Mouse (Mus musculus) midbrain, embryonic 15.5 days (tissue): ENCODE results near the gene BC052040. TPM values are rescaled to one million over a fixed set of nuclear protein-coding genes. Genes with fewer than 3 reads are reported as not detected.
A peak's percentile ranks its signal among the peaks of the same experiment; 100 is the strongest.

Experiments
- ATAC-seq: fragments of 200-750 bp; cut with Nextera tagmentation; replicated peaks from 2 replicates; pipeline ENCODE4 v1.8.0; 2017; ENCODE audit warnings: moderate TSS enrichment
- H3K27ac ChIP-seq: fragments of 300-500 bp; sonication (generic); 2 replicates; pipeline ENCODE4 v1.5.1; 2015; ENCODE audit warnings: mild to moderate bottlenecking, inconsistent platforms
- H3K27me3 ChIP-seq: fragments of 300-500 bp; sonication (generic); replicated peaks from 2 replicates; pipeline ENCODE4 v1.6.1; 2015; ENCODE audit warnings: inconsistent platforms
- H3K36me3 ChIP-seq: fragments of 300-500 bp; sonication (generic); replicated peaks from 2 replicates; pipeline ENCODE4 v1.6.1; 2015; ENCODE audit warnings: inconsistent platforms
- H3K4me1 ChIP-seq: fragments of 300-500 bp; sonication (generic); 2 replicates; pipeline ENCODE4 v1.6.1; 2015; ENCODE audit warnings: inconsistent platforms
- H3K4me2 ChIP-seq: fragments of 300-500 bp; sonication (generic); 2 replicates; pipeline ENCODE4 v1.6.1; 2015; ENCODE audit warnings: inconsistent platforms, mild to moderate bottlenecking, moderate library complexity
- H3K4me3 ChIP-seq: fragments of 300-500 bp; sonication (generic); 2 replicates; pipeline ENCODE4 v1.5.1; 2015; ENCODE audit warnings: mild to moderate bottlenecking, inconsistent platforms
- H3K9ac ChIP-seq: fragments of 300-500 bp; sonication (generic); 2 replicates; pipeline ENCODE4 v1.6.1; 2015; ENCODE audit warnings: mild to moderate bottlenecking, inconsistent platforms
- H3K9me3 ChIP-seq: fragments of 300-500 bp; sonication (generic); 2 replicates; pipeline ENCODE4 v1.6.1; 2016; ENCODE audit warnings: inconsistent platforms
- WGBS: fragments of 180-500 bp; shearing (Covaris S2); methylation state at CpG from one replicate; pipeline ENCODE4 v1.1.7; 2015; ENCODE audit warnings: mixed read lengths; 5-methylcytosine and 5-hydroxymethylcytosine counted together
- microRNA counts: library from miRNA; unstranded; fragments of <30 nt; microRNA quantifications from one replicate; lab custom pipeline; 2016
- microRNA-seq: library from miRNA; unstranded; fragments of <30 nt; microRNA quantifications from one replicate; pipeline ENCODE4, GENCODE M21; 2016
- polyA plus RNA-seq: library from polyadenylated mRNA; unstranded; fragments of >200 nt; fragmentation: Nextera tagmentation; extraction: Ambion mirVana; gene quantifications from 2 replicates; pipeline ENCODE4 v1.2.1, GENCODE M21; 2015

BC052040 gene
- polyA plus RNA-seq, 1 experiment from 2014 or later, result 19.6 TPM

DNA sequence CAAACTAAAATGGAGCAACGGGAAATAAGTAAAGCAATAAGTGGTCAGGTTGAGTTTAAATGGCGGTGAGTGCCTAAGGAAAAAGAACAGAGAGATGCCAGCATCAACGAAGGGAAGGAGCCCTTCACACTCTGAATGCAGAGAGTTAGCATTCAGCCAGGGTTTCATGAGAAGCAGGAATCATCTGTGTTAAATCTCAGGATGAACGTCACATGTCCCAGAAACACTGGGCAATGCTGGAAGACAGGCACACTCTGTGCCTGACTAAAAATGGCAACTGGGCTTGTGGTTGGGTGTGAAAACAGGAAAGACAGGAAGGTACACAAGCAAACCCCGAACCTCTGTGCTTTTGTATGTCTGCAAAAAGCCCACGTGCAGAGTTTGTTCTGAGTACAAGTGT is 217.3 kb downstream of the BC052040 start:
- no peak overlapping the region for H3K4me2 ChIP-seq
- no peak overlapping the region for H3K27ac ChIP-seq
- H3K9ac ChIP-seq, result no peak overlapping the region
- H3K4me3 ChIP-seq, result no peak overlapping the region
- ATAC-seq, result no peak
- no peaks in the 10 kb centered on the region for H3K27me3 ChIP-seq
- no peaks in the 10 kb centered on the region for H3K9me3 ChIP-seq
- 88% methylated on average over 6 of the region's 6 CpGs for WGBS
- H3K4me1 ChIP-seq, result no peaks in the 10 kb centered on the region
- no peaks in the 10 kb centered on the region for H3K36me3 ChIP-seq

DNA sequence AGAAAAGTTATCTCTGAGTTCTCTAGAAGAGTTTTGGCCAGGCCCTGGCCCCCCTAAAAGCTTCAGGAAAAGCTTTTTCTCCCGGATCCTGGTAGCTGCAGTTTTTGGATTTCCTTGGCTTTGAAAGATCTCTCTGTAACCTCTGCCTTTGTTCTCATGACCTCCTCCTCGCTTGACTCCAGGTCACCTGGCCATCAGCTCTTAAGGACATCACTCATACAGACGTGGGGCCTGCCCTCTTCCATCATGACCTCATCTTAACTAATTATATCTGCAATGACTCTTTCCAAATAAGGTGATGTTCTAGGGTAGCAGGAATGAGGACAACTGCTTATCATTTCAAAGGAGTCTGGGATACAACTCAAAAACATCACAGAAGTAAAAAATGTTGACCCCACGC is 226.9 kb downstream of the BC052040 start:
- no peak overlapping the region for H3K9ac ChIP-seq
- no peak overlapping the region for H3K27ac ChIP-seq
- WGBS, result 66% methylated on average over 4 of the region's 4 CpGs
- H3K9me3 ChIP-seq, result no peaks in the 10 kb centered on the region
- H3K4me1 ChIP-seq, result no peaks in the 10 kb centered on the region
- H3K4me2 ChIP-seq, result no peak overlapping the region
- H3K27me3 ChIP-seq, result no peaks in the 10 kb centered on the region
- no peaks in the 10 kb centered on the region for H3K36me3 ChIP-seq
- no peak overlapping the region for H3K4me3 ChIP-seq
- no peak for ATAC-seq

DNA sequence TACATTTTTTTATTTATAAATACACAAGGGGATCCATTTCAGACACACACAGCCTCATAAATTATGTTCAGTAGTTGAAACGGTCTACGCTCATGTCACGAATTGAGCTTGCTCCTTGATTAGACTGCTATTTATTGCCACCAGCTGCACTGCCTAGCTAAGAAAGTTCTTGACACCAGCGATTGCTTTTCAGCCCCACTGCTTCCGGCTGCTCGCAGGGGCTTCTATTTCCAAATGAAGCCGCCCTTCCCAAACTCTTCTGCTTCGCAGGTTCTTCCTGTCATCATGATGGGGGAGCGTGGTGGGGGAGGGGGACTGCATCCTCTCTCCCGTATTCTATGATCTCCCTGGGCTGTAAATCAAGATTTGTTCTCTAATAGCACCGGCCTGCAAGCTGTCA is 231.8 kb downstream of the BC052040 start:
- no peaks in the 10 kb centered on the region for H3K4me1 ChIP-seq
- WGBS, result 56% methylated on average over 11 of the region's 11 CpGs
- no peak overlapping the region for H3K4me3 ChIP-seq
- H3K27me3 ChIP-seq, result no peaks in the 10 kb centered on the region
- no peak overlapping the region for H3K27ac ChIP-seq
- H3K9ac ChIP-seq, result no peak overlapping the region
- H3K9me3 ChIP-seq, result no peaks in the 10 kb centered on the region
- no peak for ATAC-seq
- H3K4me2 ChIP-seq, result no peak overlapping the region
- no peaks in the 10 kb centered on the region for H3K36me3 ChIP-seq

DNA sequence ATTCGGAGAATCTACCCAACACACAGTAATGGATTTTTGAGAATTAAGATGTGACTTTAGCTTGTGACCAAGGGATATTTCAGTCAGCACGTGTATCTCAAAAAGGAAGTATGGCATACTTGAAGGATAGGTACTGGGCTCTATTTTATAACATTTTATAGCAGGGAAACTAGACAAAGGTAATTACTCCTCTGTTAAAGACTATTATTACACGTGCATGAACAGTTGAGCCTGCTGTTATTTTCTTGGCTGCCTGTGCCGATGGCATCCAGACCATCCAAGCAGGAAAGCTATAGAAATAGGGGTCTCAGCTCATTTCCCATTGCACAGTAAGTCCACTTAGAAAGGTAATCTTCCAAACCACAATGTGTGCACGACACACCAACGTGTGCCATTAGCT is 232.2 kb downstream of the BC052040 start:
- no peak overlapping the region for H3K4me2 ChIP-seq
- ATAC-seq, result no peak
- no peaks in the 10 kb centered on the region for H3K4me1 ChIP-seq
- 65% methylated on average over 6 of the region's 6 CpGs for WGBS
- H3K9me3 ChIP-seq, result no peaks in the 10 kb centered on the region
- H3K36me3 ChIP-seq, result no peaks in the 10 kb centered on the region
- no peaks in the 10 kb centered on the region for H3K27me3 ChIP-seq
- no peak overlapping the region for H3K9ac ChIP-seq
- H3K27ac ChIP-seq, result no peak overlapping the region
- H3K4me3 ChIP-seq, result no peak overlapping the region

DNA sequence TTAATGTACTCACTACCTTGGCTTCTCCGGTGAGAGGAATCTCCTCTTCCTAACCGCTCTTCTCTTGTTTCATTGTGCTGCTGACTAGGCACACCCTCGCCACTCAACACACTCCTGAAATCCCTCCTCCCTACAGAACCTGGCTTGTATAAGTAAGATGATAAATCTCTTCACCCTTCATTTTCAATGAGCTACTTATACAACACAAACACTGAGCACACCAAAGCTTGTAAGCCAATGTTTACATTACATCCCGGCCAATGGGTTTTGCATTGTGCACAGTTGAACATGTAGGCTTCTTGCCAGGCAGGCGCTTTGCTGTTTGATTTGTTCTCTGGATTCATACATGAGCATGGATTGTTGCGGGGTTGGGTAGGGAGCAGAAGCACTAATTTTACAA is 236.4 kb downstream of the BC052040 start:
- H3K4me3 ChIP-seq, result no peak overlapping the region
- H3K4me1 ChIP-seq, result no peaks in the 10 kb centered on the region
- H3K27ac ChIP-seq, result no peak overlapping the region
- H3K9me3 ChIP-seq, result no peaks in the 10 kb centered on the region
- no peaks in the 10 kb centered on the region for H3K36me3 ChIP-seq
- 85% methylated on average over 6 of the region's 6 CpGs for WGBS
- no peak for ATAC-seq
- no peak overlapping the region for H3K9ac ChIP-seq
- no peaks in the 10 kb centered on the region for H3K27me3 ChIP-seq
- no peak overlapping the region for H3K4me2 ChIP-seq

DNA sequence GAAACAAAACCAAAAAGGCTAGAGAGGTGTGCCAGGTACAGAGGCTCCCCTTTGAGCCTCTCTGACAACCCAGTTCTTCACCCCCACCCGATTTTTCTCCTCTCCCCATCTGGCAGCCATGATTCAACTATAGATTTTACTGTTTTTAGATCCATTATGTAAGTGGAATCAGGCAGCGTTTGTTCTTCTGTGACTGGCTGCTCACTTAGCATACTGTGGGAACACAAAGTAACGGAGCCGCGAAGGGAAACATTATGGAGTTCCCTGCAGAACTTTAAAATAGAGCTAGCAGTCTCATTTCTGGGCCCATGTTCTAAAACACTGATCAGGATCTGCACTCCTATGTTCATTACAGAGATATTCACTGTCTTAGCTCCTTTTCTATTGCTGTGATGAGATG is 240.8 kb downstream of the BC052040 start:
- H3K4me3 ChIP-seq, result no peak overlapping the region
- H3K27ac ChIP-seq, result no peak overlapping the region
- 89% methylated on average over 5 of the region's 5 CpGs for WGBS
- H3K9ac ChIP-seq, result no peak overlapping the region
- H3K4me2 ChIP-seq, result no peak overlapping the region
- H3K9me3 ChIP-seq, result no peaks in the 10 kb centered on the region
- ATAC-seq, result no peak
- H3K27me3 ChIP-seq, result no peaks in the 10 kb centered on the region
- no peaks in the 10 kb centered on the region for H3K4me1 ChIP-seq
- no peaks in the 10 kb centered on the region for H3K36me3 ChIP-seq

MicroRNA genes within 50 kb of the gene (microRNA counts, 519-probe panel; counts per million panel counts)
- microRNA mmu-miR-1951 (lab: Ali Mortazavi, UCI), result 3,208 counts per million, percentile 74 among the panel's probes with 10 or more counts

Small RNAs within 50 kb of the gene (microRNA-seq; reads per million reads assigned to microRNA genes)
- gene Mir1951, result not detected
